Mouse (Mus musculus): Measurements from ENCODE around the gene Sirt6.

Gene Sirt6

GRCm38 (mm10) chr10:81595599-81595998 is 32.0 kb downstream of the Sirt6 start:
- no peak for DNase-seq (ENCODE audit: low spot score in 2 of 2)

GRCm38 (mm10) chr10:81593935-81594334 is 33.7 kb downstream of the Sirt6 start:
- DNase-seq (ENCODE audit: low spot score in 2 of 2): no peak

- no peak for DNase-seq (ENCODE audit: low spot score in 2 of 2)
Observed at GRCm38 (mm10) chr10:81593223-81593622, 34.4 kb downstream of the Sirt6 start.

GRCm38 (mm10) chr10:81592631-81593030 is 35.0 kb downstream of the Sirt6 start:
- DNase-seq (ENCODE audit: low spot score in 2 of 2): no peak

- no peak for DNase-seq (ENCODE audit: low spot score in 2 of 2)
Observed at GRCm38 (mm10) chr10:81591846-81592245, 35.8 kb downstream of the Sirt6 start.

GRCm38 (mm10) chr10:81588739-81589138 is 38.9 kb downstream of the Sirt6 start:
- DNase-seq (ENCODE audit: low spot score in 2 of 2): no peak

- no peak for DNase-seq (ENCODE audit: low spot score in 2 of 2)
Observed at GRCm38 (mm10) chr10:81583347-81583746, 44.2 kb downstream of the Sirt6 start.

DNA sequence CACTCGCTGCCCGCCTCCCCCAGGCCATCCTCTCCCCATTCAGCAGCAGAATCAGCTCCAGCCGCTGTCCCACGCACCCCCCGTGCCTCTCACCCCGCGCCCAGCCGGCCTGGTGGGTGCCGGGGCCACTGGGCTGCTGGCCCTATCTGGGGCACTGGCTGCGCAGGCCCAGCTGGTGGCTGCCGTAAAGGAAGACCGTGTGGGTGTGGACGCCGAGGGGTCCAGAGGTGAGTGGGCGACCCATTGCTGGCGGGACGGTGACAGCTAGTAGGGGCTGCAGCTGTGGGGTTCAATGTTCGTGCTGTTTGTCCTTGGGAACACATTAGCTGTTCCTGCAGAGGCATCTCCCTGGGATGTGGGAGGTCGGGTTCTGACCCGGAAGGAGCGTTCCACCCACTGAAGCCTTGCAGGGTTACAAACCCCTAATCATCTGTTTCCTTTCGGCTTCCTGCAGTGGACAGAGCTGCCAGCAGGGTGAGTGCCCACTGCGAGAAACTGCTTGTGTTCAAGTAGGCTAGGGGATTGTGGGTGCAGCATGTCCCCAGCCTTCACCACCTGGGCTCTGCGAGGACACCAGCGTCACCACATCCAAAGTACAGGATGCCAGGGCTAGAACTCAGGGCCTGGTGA is 47.0 kb downstream of the Sirt6 start:
- DNase-seq (ENCODE audit: low spot score in 2 of 2): no peak

DNA sequence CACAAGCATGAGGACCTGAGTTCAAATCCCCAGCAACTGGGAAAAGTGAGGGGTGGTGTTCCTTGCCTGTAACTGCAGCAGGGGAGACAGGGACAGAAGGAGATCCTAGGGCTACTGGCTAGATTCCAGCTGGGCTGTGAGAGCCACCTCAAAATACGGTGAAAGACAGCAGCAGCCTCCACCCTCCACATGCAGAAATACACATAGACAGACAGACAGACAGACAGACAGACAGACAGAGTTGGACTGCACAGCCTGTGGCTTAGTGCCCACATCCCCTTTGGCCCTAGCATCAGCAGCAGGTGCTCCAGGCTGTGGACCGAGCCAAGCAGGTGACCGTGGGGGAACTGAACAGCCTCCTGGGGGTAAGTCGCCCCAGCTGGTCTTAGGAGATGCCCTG is 47.6 kb downstream of the Sirt6 start:
- no peak for DNase-seq (ENCODE audit: low spot score in 2 of 2)

DNA sequence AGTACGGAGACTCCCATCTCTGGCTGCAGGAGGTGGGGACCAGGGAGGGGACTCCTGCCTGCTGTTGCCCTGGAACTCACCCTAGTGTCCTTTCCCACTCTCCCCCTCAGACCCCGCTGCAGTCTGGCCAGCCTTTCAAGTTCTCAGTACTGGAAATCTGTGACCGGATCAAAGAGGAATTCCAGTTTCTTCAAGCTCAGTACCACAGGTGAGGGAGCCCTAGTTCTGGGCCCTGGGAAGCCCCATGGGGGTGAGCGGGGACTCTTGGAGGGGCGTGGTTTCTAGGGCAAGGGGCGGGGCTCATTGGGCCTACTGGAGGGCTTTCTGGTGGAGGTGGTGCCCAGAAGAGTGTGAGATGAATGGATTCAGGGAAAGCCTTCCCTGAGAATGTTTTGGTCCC is 51.9 kb downstream of the Sirt6 start:
- DNase-seq (ENCODE audit: low spot score in 2 of 2): no peak

DNA sequence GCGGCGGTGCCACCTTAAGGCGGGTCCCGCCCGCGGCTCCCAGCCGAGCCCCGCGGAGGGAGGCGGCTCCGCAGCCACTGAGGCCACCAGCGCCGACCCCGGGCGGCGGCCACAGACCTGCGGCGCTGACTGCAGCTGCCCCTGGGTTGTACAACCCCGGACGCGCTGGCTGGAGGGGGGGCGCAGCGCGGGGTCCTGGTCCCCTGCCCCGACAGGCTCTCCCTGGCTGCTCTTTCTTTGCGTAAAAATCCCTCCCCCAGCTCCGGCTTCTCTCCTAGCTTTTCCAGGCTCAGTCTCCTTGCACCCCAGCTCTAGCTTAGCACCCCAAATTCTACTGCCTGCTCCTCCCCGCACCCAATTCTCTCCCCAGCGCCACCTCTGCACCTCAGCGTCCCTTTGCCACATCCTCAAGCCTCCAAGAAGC is 52.4 kb downstream of the Sirt6 start:
- no peak for DNase-seq (ENCODE audit: low spot score in 2 of 2)

- no peak for DNase-seq (ENCODE audit: low spot score in 2 of 2)
Observed at GRCm38 (mm10) chr10:81574081-81575056, 53.2 kb downstream of the Sirt6 start, which contains the start of gene Tle2. TSS of gene Tle2 (plus strand) at chr10:81574561.

DNA sequence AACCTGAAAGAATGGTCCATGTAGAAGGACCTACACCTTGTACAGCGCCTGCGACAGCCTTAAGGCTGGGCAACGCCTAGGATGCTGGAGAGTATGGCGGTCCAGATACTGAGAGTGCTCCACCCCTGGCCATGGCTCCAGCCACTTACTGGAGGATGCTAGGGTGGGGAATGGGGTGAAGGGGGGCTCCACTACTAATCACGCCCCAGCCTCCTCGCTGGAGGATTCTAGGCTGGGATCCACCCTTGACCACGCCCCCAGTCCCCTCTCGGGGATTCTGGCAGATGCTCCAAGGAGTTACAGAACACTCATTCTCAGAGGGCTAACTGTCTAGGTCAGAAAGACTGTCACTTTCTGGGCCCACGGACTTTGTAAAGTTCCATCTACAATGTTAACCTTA is 54.6 kb downstream of the Sirt6 start:
- DNase-seq (ENCODE audit: low spot score in 2 of 2): no peak

DNA sequence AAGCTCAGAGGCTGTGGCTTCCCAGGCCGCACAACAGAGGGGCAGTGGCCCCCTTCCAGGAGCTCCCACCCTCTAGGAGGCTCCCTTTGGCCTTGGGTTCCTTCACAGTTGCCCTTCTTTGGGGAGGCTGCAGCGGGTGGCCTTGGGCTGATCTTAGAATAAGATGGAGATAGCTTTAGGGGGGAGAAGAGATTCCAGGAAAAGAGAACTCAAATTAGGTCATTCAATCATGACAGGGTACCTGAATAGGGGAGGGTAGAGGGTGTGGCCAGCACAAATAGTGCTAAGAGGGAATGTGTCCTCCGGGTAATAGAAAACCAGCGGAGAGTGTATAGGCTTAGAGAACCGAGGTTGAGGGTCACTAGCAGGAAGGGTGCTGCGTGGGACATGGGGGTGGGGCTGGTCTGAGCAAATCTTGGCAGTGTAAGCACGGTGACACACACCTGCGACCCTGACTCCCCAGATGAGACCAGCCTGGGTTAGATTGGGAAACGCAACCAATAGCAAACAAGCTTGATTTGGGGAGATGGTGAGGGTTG is 55.4 kb downstream of the Sirt6 start:
- DNase-seq (ENCODE audit: low spot score in 2 of 2): no peak

Data from frontal cortex, postnatal 10 days (tissue).